Mouse (Mus musculus): Measurements from ENCODE around the gene Exosc3. TPM values are rescaled to one million over a fixed set of nuclear protein-coding genes. Genes with fewer than 3 reads are reported as not detected.
"Not testable (repeated sequence)": the region's sequence is repeated elsewhere in the genome, so short reads cannot be mapped to it uniquely, and the experiment has no call there.

Gene Exosc3
- total RNA-seq (2015; ENCODE audit: low replicate concordance) (27.0 and 44.0 TPM in 2 replicates), total RNA-seq (2017; ENCODE audit: low replicate concordance) (31.3 and 47.4 TPM in 2 replicates)

DNA sequence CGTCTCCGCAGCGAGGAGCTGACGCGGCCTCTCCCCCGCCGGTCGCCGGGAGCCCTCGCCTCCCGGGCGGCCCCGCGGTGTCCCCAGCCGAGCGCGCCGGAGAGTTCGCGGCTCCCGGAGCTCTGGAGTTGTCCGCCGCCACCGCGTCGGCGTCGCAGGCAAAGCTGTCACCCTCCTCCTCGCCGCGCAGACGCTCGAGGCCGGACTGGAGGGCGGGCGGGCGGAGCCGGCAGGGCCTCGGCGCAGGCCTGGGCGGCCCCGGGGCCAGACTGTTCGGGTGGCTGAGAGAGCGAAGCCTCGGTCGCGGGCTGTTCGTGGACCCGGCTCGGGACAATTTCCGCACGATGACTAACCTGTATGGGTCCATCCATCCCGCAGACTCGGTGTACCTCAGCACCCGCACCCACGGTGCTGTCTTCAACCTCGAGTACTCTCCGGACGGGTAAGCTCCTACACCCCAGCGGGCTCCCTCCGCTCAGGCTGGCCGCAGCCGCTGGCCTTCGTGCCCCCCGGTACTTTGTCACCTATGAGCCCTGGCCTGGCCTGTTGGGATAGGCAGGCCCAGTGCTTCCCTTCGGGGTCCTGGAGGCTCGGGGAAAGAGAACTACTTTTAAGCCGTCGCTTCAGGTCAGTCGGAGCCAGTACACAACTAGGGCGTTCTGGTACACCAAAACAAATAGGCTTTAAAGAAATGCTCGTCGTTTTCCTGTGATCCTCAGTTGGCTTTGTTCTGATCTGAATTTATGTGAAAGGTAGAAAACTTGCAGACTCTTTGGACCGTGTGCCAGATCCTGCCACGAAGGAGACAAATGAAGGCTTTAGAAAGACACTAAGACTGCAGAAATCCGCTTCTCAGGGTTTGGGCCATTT, at the start of gene Exosc3:
Gene Exosc3 (minus strand): TSS at position 447 of the 870 bp plus-strand sequence.
- peak; percentile 78 for ATAC-seq (replicated peaks; ENCODE audit: low FRiP score, poor library complexity, severe bottlenecking)

DNA sequence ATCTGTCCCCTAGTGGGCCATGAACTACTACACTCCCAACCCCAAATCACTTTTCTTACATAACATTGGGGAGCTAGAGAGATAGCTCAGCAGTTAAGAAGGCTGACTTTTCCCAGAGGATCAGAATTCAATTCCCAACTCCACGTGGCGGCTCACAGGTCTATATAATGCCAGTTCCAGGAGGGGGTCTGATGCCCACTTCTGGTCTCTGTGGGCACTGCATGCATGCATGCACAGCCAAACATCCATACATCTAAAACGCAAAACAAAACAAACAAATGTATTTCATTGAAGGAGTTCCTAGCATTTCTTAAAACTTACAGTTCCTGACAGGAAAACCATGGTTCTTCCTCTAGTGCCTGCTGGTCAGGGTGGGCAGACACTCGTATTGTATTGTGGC, 49.6 kb upstream of the Exosc3 start:
- no peak for ATAC-seq (replicated peaks; ENCODE audit: low FRiP score, poor library complexity, severe bottlenecking)

GRCm38 (mm10) chr4:45387296-45387695, 44.8 kb upstream of the Exosc3 start:
- ATAC-seq (replicated peaks; ENCODE audit: low FRiP score, poor library complexity, severe bottlenecking) = not testable (repeated sequence)

DNA sequence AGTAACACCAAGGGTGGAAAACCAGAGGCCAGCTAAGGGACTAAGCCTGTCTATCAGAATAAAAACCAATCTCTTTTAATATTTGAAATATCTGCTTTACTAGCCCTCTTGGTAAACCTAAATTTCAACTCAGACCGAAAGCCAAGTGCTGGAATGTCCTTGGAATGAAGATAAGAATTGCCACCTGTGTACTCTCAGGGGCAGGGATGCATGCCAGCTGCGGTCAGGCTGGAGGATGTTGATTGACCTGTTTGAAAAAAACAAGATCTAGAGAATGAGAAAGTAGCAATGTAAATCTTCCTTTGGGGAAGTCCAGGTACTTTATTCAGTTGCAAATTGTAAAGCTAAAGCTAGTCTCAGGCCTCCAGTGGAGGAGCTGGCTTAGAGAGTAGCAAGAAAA, 39.6 kb upstream of the Exosc3 start:
- ATAC-seq (replicated peaks; ENCODE audit: low FRiP score, poor library complexity, severe bottlenecking) = not testable (repeated sequence)

- not testable (repeated sequence) for ATAC-seq (replicated peaks; ENCODE audit: low FRiP score, poor library complexity, severe bottlenecking)
Measured at GRCm38 (mm10) chr4:45380903-45381580, 38.5 kb upstream of the Exosc3 start.

DNA sequence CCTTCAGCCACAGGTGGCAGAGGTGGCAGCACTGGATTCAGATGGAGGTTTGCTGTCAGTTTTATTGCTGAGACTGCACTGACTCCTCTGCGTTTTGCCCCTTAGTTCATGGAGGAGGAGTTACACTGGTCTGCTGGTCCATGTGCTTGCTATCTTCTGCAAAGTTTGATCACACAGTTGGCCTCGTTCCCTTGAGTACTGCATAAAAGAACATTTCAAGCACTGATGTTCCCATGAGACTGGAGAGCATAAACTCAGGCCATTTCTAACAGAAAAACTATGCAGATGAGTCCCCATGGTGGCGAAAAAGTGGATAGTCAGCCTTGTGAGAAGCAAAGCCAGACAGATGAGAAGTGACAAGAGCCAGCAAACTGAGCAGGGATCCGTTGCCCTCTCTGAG, 34.0 kb upstream of the Exosc3 start:
- no peak for ATAC-seq (replicated peaks; ENCODE audit: low FRiP score, poor library complexity, severe bottlenecking)

DNA sequence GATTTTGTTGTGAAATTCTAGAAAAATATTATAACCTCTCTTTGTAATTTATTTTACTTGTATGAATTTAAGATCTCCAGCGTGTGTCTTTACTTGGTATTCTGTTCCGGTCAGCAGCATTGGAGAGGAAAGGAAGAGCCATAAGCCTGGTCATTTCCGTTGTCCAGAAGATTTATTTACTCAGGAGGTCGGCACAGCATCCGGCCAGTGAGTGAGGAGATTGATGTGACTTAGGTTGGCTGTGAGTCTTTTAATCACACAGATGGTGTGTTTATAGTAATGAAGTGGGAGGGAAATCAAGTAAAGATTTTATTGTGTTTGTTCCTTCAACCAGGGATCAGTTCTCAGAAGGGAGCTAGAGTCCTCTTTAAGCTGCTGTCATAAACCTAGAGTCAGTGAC, 32.3 kb upstream of the Exosc3 start:
- no peak for ATAC-seq (replicated peaks; ENCODE audit: low FRiP score, poor library complexity, severe bottlenecking)

DNA sequence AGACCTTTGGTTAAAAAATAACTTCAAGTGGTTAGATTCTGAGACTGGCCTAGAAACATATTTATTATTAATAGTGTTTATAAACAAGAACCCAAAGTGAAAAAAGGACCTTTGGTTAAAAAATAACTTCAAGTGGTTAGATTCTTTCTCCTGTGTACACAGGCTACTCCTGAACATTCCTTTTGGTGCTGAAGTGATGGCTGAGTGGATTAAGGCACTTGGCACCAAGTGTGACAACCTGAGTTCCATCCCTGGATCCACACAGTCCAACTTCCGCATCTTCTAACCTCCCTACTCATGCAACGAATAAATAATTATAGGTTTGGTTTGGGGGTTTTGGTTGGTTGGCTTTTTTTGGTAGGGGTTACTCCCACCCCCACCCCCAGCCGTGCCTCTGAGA, 28.7 kb upstream of the Exosc3 start:
- no peak for ATAC-seq (replicated peaks; ENCODE audit: low FRiP score, poor library complexity, severe bottlenecking)

GRCm38 (mm10) chr4:45356653-45357052, 14.1 kb upstream of the Exosc3 start:
- ATAC-seq (replicated peaks; ENCODE audit: low FRiP score, poor library complexity, severe bottlenecking) = no peak

DNA sequence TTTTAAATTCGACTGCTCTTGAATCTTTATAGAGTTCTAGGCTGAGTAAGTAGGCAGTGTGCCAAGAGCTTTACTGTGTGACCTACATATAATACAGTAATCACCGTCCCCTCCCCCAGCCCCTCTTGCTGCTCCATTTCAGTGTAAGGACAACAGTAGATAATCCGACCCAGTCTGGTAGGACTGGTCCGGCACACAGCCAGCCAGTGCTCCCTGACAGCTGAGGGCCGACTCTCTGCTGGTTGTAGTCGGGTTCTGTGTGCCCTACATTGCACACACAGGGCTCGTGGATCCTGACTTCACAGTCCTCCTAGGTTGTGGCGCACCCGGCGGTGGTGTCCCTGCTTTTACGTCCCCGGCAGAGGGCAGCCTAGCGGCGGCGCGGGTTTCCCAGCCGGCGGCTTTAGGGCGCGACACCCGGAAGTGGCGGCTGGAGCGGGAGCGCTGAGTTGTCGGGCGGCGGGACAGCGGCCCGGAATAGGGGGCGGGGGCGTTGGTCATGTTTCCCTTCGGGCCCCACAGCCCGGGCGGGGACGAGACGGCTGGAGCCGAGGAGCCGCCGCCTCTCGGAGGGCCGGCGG, 773 bp downstream of the Exosc3 start, which contains the start of gene Dcaf10:
Gene Dcaf10 (plus strand): TSS at position 433 of the 581 bp plus-strand sequence.
- peak; percentile 89 for ATAC-seq (replicated peaks; ENCODE audit: low FRiP score, poor library complexity, severe bottlenecking)

DNA sequence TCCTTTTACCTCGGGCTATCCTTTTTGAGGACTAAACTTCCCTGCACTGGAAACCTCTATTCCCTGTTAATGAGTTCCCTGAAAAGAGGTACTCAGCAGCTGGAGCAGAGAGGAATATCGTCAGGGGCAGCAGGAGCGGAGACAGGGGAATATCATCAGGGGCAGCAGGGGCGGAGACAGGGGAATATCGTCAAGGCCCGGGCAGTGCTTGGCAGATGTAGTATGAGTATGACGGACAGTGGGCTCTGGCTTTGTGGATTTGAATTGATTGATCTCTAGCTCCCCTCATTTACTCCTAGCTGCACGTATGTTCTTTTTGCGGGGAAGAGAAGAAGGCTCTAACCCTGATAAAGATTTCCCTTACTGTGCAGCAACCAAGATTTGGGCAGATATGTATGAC, 1.3 kb downstream of the Exosc3 start:
- no peak for ATAC-seq (replicated peaks; ENCODE audit: low FRiP score, poor library complexity, severe bottlenecking)

DNA sequence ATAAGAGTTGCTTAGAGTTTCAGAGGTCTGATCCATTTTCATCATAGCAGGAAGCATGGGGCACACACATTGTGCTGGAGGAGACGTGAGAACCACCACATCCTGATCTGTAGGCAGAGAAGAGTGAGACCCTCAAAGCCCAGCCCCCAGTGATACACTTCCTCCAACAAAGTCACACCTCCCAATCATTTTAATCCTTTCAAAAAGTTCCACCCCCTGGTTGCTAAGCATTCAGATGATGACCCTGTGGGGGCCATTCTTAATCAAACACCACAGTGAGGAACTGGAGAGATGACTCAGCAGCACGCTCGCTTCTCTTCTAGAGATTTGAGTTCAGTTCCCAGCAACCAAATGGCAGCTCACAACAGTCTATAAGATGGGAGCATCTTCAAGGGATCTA, 10.1 kb downstream of the Exosc3 start:
- no peak for ATAC-seq (replicated peaks; ENCODE audit: low FRiP score, poor library complexity, severe bottlenecking)

DNA sequence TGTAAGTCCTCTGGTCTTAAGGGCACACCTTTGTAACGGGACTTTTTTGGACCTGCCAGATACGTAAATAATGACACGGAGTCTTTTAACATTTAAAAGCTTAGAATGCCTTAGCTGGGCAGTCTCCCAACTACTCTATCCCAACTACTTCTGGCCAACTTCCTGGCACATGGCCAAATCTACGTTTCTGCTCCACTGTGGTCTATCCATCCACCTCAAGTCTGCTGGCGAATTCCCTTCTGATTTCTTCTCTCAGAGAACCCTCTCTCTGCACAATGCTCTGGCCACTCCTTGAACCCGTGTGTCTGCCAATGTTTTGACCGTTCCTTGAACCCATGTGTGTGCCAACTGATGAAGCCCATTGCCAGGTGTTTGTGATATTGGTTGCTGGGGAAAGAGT, 11.4 kb downstream of the Exosc3 start:
- no peak for ATAC-seq (replicated peaks; ENCODE audit: low FRiP score, poor library complexity, severe bottlenecking)

GRCm38 (mm10) chr4:45320159-45320816, 22.2 kb downstream of the Exosc3 start:
- ATAC-seq (replicated peaks; ENCODE audit: low FRiP score, poor library complexity, severe bottlenecking) = peak; percentile 88

DNA sequence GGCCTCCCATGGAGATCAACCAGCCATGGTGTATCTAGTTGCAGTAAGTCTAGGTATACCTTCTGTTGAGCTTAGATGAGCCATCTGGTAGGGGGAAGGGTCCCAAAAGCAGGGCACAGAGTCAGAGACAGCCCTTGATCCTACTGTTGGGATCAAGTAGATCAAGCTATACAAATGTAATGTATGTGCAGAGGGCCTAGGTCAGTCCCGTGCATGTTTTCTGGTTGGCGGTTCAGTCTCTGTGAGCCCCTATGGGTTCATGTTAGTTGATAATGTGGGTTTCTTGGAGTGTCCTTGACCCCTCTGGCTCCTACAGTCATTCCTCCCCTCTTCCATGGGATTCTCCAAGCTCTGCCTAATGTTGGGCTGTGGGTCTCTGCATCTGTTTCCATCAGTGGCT, 31.5 kb downstream of the Exosc3 start:
- no peak for ATAC-seq (replicated peaks; ENCODE audit: low FRiP score, poor library complexity, severe bottlenecking)

DNA sequence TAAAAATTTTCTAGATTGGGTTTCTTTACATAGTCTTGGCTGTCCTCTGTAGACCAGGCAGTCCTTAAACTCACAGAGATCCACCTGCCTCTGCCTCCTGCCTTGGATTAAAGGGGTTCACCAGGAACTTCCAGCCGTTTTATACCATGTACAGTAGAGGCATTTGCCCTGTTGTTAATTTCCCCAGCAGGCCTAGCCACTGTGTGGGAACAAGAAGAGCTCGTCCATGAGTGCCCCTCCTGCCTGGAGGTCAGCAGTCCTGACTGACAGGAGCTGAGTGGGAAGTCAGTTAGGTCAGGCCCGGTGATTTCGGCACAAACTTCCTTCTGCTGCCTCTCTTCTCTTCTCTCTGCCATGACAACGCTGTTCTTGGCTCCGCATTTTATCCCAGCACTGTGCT, 33.9 kb downstream of the Exosc3 start:
- ATAC-seq (replicated peaks; ENCODE audit: low FRiP score, poor library complexity, severe bottlenecking) = no peak

- peak; percentile 54; the same call in 1 of the 2 replicates for ATAC-seq (replicated peaks; ENCODE audit: low FRiP score, poor library complexity, severe bottlenecking)
Measured at GRCm38 (mm10) chr4:45308046-45308445, 34.5 kb downstream of the Exosc3 start.

- no peak for ATAC-seq (replicated peaks; ENCODE audit: low FRiP score, poor library complexity, severe bottlenecking)
Measured at GRCm38 (mm10) chr4:45305536-45305935, 37.0 kb downstream of the Exosc3 start.

GRCm38 (mm10) chr4:45296662-45297564, 45.6 kb downstream of the Exosc3 start, which contains the start of gene Trmt10b:
Trmt10b (plus strand) TSS chr4:45297127.
- ATAC-seq (replicated peaks; ENCODE audit: low FRiP score, poor library complexity, severe bottlenecking) = peak; percentile 97

Measured in erythroid progenitor cell, adult 5-6 weeks (primary cell).